Mouse (Mus musculus): Measurements from ENCODE around the gene Cnksr2.

The Cnksr2 gene
- long read RNA-seq, experiment 1, partial matches to known transcripts, result 3 of 3 reads
- long read RNA-seq, experiment 1, other reads (novel, unspliced or antisense), result 0 of 3 reads
- long read RNA-seq, experiment 2, full-length matches to known transcripts, result 1 of 9 reads
- long read RNA-seq, experiment 2, partial matches to known transcripts, result 4 of 9 reads
- long read RNA-seq, experiment 2, other reads (novel, unspliced or antisense), result 4 of 9 reads

DNA sequence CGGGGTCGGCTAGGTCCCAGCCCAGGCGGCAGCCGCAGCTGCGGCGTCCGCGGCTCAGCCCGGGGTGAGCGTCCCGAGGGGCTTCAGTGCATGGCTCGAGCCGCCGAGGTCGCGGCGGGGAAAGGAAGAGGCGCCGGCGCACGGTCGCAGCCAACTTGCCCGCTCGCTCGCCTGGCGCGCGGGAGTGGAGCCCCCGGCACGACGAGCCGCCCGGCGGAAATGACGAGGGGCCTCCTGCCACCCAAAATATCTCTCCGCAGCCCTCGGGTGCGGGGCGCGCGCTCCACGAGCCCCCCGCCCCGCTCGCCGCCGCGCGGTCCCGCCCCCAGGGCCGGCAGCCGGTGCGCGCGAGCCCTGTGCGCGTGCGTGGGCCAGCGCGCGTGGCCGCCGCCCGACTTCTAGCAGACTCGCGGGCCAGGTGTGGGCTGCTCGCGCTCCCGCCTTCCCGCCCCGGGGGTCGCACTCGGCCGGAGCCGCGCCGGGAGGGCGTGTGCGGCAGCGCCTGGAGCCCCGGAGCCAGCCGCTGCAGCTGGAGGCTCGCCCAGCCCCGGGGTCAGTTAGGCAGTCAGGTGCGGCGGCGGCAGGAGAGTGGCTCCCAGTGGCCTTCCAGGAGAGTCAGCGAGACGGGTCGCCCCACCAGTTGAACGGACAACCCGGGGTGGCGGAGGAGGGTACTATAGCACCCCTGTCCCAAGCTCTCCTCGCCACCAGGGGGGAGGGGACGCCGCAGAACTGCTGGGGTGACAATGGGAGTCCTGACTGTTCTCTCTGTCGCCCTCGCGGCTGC lies at the start of gene Cnksr2:
Gene Cnksr2, minus strand, starts transcription at position 238 of the 787 bp plus-strand sequence.
- intact Hi-C loops (cut with DNase I), result no loop called here

DNA sequence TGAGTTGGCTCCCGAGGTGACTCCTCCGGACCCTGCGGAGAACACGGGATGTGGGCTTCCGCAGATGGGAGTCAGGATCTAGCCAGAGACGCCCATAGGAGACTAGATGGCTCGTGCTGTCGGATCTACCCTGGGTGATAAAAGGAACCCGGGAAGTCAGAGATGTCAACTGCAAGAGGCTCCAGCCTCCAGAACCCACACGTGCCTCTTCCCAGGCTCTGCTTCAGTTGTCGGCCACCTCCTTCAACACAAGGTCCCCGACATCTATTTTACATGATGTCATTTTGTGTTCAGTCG lies 698 bp upstream of the Cnksr2 start:
- intact Hi-C loops (cut with DNase I), result no loop called here

DNA sequence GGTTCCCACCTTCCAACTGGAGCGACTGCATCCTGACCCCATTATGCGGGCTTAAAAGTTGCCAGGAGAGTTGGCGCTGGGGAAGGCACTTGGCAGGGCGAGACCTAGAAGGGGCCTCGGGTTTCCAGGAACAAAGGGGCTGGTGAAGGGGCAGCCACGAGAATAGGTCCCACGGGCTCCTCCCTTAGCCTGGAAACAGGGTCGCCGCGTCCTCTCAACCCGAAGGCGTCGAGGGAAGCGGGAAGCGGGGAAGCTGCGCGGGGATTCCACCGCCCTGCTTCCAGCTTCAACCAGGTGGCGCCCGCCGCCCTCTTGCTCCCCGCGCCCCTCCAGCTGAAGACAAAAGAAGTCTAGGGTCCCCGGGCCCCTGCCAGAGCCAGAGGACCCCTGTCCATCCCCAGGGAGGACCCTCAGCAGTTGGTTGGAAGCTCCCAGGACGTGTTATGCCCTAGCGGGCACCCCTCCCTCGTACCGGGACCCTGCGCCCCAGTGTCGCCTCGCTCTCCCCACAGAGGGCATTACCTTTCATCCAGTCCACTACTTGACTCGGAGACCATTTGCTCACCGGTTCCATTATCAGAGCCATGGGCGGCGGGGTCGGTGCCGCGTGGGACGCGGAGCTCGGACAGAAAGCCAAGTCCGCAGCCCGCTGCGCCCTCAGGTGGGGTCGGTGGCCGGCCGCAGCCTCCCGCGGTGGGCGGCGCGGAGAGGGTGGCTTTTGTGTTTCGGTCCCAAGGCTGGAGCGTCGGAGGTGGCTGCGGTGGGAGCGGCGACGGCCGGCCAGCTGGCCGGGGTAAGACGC lies 638 bp downstream of the Cnksr2 start:
- intact Hi-C loops (cut with DNase I), result no loop called here

DNA sequence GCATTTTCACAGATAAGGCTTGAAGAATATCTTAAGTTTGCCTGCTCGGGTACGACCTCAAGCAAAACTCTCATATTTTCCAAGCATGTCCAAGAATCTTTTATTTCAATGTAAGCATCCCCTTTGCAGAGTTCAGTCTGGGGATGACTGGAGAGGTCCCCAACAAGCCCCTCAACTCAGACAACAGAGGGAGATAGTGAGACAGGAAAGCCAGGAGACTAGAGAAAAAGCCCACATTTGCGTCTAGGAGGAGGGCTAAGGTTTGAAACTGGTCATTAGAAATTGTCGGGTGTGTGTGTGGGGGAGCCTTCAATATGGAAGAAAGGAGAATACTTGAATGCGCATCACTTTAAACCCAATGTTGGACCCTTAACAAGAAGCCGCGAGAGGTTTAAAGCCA lies 1.4 kb downstream of the Cnksr2 start:
- intact Hi-C loops (cut with DNase I), result no loop called here

DNA sequence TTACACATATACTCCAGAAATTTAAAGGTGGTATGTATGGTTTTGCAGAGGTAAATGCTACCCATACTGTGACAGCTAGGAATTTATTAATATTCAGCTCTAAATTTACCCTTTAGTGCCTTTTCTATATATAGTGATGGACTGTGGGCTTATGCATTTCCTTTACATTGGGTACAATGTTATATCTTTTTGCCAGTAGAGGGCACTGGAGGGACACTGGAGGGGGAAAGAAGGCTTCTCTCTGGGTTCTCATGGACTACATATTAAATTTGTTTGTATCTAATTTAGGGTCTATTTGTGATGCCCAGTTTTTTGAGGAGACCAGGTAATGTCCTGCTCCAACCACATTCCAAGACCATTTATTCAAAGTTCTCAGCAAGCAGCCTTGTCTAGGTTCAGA lies 91.4 kb downstream of the Cnksr2 start:
- intact Hi-C loops (cut with DNase I), result loop anchor here (5.0 to 10.0 kb wide), 2 partner anchors 663 to 971 kb away; no protein-coding TSS in a partner anchor

DNA sequence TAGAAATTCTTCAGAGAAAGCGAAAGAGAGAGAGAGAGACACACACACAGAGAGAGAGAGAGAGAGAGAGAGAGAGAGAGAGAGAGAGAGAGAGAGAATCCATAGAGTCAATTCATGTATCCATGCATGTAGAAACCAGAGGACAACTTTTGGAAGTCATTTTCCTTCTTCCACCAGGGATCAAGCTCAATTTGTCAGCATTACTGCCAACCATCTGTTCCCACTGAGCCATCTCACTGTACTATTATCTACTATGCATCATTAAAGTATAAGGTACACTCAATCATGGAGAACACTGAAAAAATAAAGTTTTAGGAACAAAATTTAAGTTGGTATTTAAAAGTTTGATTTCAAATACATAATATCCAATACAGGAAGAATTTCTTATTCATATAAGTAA lies 93.8 kb downstream of the Cnksr2 start:
- intact Hi-C loops (cut with DNase I), result no loop called here

DNA sequence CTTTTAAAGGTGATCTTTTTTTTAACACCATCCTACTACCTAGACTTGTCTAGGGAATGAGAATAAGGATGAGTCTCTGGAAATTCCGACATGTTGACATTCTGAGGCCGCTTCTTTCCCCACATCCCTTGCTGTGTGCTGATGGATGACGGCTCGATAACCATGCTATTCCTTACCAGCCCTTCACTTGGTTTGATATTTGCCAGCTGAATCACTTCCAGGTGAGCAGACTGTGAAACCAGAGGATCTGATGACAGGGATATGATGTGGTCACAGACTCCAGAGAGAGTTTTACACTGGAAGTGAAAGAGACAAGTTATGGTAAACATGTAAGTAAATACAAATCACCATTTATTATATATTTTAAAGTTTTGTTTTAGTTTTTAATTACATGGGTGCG lies 98.0 kb downstream of the Cnksr2 start:
- intact Hi-C loops (cut with DNase I), result no loop called here

DNA sequence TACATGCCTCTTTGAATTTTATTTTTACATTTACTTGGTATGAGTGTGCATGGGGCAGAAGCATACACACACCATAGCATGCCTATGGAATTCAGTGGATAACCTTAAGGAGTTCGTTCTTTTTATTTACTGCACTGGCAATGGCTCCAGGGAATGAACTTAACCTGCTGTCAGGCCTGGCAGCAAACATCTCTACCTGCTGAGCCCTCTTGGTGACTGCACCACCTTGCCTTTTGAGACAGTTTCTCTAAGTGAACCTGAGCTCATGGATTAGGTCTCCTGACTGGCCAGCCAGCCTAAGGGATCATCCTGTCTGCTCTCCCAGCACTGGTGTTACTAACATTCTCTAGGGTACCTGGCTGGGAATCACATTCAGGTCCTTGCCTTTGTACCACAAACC lies 106.5 kb downstream of the Cnksr2 start:
- intact Hi-C loops (cut with DNase I), result no loop called here

DNA sequence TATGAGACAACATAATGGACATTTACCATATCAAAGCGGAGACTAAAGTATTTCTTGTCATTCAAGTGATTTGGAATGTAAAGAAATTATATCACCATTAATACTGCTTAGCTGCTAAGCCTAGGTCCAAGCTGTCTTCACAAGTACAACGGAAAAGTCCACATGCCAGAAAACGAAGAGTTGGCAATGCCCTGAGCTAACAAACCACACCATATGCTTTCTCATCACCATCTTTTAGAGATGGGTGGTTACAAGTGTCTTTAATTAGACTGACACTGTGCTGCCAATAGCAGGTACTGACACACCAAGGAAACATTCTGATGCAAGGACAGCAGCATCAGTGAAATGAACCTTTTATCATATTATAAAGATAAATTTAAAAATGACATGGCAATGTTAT lies 123.0 kb downstream of the Cnksr2 start:
- intact Hi-C loops (cut with DNase I), result no loop called here

DNA sequence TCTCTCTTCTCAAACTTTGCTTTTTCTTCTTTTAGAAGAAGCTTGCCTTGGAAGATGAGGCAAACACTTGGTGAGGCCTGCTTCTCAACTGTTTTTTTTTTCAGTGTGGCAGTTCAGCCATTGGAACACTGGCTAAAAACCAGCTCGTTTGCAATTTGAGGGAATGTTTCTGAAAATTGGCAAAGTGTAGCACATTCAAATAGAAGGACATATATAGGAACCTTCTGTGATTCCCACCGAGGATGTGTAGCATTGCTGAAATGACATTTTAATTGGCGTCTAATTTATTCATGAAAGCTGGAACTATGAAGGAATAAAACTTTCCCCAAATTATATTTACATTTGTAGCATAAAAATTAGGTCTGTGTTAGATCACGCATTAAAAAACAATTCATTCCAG lies 213.1 kb downstream of the Cnksr2 start:
- intact Hi-C loops (cut with DNase I), result no loop called here

DNA sequence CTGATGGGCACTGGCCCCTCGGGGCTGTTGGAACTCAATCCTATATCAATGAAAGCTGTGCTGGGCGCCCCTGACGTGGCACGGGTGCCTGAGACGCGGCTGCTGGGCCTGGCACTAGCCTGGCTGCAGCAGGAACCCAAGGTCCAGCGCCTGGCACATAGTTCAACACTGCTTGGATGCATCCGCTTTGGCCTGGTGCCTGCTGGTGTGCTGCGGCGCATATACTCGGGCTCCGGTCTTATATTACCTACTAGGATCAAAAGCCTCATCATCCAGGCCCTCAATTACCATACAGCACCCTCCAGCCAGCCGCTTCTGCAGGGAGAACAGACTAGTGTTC lies 224.2 kb downstream of the Cnksr2 start:
- intact Hi-C loops (cut with DNase I), result no loop called here

DNA sequence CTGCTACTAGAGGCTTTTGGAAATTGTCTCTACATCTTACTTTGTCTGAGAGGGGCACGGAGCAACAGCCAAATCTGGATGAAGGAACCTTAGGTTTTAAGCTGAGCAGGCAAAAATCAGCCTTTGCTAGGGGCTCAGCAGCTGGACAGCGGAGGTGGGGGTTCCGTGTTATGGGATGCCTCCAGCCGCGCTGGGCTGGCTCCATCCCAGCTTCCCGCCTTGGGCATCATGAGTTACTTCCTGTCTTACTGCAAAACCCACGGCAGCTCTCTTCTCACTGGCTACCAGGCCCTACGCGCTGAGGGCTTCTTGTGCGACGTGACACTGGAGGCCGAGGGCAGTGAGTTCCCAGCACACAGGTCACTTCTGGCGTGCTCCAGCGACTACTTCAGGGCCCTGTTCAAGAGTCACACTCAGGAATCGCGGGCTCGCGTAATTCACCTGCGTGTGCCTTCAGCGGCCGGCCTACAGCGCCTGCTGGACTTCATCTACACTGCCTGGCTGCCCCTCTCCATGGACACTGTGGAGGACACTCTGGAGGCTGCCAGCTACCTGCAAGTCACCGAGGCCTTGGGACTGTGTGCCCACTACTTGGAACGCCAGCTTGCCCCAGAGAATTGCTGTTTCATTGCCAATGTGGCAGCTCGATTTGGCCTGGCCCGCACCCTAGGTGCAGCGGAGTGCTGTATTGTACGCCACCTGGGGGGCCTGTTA lies 224.7 kb downstream of the Cnksr2 start, which contains the start of gene Klhl34:
Gene Klhl34, plus strand, starts transcription at position 229 of the 714 bp plus-strand sequence.
- intact Hi-C loops (cut with DNase I), result no loop called here

DNA sequence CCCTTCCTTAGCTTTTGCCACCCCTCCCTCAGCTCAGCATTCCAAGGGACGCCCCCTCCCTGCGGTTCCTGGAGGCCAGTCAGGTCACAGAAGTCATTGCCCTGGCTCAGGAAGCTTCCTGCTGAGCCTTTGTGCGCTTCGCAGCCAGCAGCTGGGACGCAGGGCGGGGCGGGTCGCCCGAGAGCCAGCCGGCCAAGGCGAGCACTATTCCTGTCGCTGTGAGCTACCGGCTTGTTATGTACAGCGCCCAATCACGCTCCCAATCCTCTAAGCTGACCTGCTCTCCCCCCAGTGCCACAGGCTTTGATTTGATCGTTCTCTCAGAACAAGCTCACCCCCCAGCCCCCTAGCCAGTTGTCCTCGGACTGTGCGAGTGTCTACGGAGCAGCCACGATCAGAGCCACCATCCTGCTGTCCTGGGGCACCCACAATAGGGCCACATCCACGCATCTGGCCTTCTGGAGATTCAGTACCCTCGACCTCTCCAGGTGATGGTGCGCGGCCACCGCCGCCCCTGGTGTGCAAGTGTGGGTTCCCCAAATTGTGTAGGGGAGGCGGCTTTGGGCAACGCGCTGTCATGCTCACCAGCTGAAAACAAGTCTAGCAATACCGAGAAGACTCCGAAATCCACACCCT lies 225.4 kb downstream of the Cnksr2 start:
- intact Hi-C loops (cut with DNase I), result no loop called here

DNA sequence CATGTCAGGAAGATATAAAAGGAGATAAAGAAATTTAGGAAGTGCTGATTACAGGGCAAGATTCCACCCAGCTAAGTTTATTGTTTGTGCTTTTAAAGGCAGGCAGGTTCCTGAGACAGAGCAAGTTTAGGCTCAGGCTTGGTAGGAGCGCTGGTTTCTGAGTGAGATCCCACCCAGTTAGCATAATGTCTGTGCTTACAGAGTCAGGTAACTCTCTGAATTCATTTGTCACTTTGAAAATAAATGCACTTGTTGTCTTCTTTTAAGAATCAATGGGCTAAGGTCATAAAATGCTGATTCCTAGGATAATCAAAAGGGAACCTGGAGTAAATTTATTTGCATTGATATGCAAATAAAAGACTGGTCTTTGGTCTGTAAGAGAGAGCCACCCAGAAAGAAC lies 233.4 kb downstream of the Cnksr2 start:
- intact Hi-C loops (cut with DNase I), result no loop called here

DNA sequence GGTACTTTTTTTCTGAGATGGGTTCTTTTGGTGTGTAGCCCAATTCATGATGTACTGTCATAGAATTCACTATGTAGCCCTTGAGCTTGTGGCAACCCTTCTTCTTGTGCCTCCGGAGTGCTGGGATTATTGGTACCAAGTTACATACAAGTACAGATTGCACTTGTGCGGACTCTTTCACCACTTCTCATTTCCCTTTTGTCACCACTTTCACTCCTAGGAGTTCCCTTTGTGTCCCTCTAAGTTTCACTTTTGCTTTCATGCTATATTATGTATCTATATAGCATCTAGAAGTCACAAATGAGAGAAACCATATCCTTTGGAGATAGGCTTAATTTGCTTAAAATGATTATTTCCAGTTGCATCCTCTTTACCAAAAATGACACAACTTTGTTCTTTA lies 241.4 kb downstream of the Cnksr2 start:
- intact Hi-C loops (cut with DNase I), result no loop called here

Data from adrenal gland (tissue).